Mouse (Mus musculus) ES-E14 (cell line): ENCODE measurements around the gene Cspg5.

ENCODE experiments used
- CHD2 ChIP-seq: IDR thresholded peaks from 2 replicates; pipeline ENCODE4 v1.6.1; 2014; ENCODE audit warnings: mild to moderate bottlenecking, low read depth, low read length, inconsistent platforms
- HCFC1 ChIP-seq: IDR thresholded peaks from 2 replicates; pipeline ENCODE4 v1.6.1; 2012; ENCODE audit warnings: low read length, inconsistent platforms, borderline replicate concordance; ENCODE audit not compliant: insufficient read depth
- MAFK ChIP-seq: IDR thresholded peaks from 2 replicates; pipeline ENCODE4 v1.6.1; 2014; ENCODE audit warnings: mild to moderate bottlenecking, low read depth, low read length, inconsistent platforms; ENCODE audit not compliant: insufficient read depth
- ZC3H11A ChIP-seq: IDR thresholded peaks from 2 replicates; pipeline ENCODE4 v1.6.1; 2012; ENCODE audit warnings: low read depth, mild to moderate bottlenecking, inconsistent platforms, low read length, borderline replicate concordance
- ZNF384 ChIP-seq: IDR thresholded peaks from 2 replicates; pipeline ENCODE4 v1.6.1; 2012; ENCODE audit warnings: low read depth, low read length, inconsistent platforms

- no peak for TF ChIP-seq ZC3H11A
- TF ChIP-seq ZNF384: no peak
- no peak for TF ChIP-seq CHD2
- no peak for TF ChIP-seq MAFK
- peak; percentile 95 for TF ChIP-seq HCFC1
These were observed 61.5 kb downstream of the Cspg5 start, which contains the start of gene Elp6 for GRCm38 (mm10) chr9:110304969-110305651.
